Mouse (Mus musculus): Measurements from ENCODE around the gene Atxn1.

Gene Atxn1

DNA sequence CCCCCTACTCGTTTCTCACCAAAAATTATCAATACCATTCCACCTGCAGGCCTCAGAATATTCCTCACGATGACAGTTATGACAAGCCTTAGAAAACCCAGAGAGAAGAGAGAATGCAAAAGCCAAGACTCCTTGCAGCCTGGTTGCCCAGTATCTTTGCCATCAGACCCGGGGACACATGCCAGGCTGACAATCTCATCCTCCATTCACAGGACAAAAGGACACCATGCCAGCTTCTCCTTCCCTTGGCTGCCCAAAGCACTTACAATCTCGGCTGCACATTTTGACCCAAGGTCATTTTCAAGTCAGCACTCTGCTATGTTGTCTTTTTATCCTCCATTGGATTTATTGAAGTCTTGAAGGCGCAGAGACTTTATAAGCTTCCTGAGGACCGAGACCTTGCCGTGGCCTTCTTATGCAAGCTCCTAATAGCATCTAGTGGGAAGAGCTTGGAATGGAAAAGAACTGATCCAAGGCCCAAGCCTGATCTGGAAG is 263.5 kb downstream of the Atxn1 start:
- DNase-seq, result no peak

DNA sequence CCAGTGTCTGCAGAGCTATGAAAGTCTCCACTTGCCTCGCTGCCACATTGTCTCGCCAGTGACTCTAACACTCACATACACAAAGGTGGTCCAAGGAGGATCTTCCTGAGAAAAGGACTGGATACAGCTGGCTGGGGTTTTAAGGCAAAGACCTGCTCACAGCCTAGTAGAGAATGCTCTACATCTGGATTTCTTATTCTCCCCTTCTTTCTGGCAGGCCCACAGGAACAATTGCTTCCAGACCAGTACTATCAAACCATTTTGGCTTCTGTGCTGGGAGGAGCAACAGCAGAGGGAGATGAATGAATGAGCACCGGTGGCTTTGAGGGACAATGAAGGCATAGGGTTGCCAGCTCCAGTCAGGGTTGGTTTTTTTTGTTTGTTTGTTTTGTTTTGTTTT is 265.8 kb downstream of the Atxn1 start:
- no peak for DNase-seq

DNA sequence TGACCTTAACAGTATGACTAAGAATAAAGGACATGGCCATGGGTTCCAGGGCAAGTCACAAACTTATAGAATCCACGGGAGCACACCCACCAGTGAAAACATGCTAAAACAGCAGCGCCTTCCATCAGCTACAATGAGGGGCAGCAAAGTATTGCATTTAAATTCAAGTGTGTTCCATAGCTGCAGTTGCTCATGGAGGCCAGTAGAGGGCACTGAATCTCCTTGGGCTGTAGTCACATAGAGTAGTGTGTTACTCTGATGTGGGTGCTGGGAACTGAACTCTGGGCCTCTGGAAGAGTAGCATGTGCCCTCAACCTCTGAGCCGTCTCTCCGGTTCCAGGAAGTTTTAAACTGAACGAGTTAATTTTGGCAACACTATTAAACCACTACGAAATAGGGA is 268.8 kb downstream of the Atxn1 start:
- no peak for DNase-seq

DNA sequence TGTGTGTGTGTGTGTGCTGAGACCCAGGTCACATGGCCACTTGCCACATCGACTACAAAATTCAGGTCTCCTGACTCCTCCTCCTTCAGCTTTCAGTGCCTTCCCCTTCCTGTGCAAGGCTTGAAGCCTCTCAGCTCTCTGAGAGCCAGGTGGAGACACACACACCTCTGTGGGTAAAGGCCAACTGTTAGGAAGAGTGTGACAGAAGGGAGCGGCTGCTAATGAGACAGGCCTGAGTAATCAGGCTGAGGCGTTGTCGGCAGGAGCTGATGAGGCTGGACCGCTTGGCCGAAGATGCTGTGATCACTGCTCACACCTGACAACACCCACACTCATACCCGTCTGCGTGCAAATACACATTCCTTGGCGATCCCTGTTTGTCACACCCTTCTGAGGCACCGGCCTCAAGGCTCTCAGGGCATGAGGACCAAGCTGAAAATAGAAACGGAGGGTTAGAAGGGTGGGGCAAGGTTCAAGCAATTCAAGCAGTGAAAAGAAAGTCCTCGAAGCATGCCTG is 269.8 kb downstream of the Atxn1 start:
- no peak for DNase-seq

DNA sequence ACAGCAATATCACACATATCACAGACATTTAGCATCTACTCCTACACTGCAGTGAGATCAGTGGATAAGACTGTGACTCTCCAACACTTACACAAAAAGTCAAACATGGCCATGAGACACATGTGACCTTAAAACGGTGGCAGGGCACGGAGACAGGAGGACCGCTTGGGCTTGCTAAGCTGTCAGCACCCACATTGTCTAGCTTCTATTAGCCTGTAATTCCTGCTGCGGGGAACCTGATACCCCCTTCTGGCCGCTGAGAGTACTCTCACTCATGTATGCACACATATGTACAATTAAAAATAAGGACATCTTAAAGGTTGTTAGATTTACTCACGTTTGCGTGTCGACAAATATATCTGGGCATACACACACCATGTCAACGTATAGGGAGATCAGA is 270.9 kb downstream of the Atxn1 start:
- peak; percentile 12 for DNase-seq

DNA sequence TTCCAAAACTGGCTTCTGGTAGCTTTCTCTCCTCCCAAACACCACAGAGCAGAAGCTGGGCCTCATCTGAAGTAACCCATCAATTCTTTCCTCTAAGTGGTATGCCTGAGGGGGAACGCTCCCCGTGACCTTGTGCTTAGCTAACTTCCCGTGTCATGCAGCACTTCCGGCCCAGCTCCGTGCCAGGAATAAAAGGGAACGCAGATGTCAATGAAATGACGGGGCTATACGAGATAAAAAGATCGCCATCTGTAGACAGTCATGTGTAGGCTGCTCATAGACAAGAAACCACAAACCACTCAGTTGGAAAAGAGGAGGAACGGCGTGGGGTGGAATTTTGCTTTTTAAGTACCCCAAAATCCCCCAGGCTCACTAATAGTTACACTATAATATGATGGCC is 271.3 kb downstream of the Atxn1 start:
- DNase-seq, result peak; percentile 17

- DNase-seq, result no peak
Measured at GRCm38 (mm10) chr13:45693126-45693525, 271.7 kb downstream of the Atxn1 start.

DNA sequence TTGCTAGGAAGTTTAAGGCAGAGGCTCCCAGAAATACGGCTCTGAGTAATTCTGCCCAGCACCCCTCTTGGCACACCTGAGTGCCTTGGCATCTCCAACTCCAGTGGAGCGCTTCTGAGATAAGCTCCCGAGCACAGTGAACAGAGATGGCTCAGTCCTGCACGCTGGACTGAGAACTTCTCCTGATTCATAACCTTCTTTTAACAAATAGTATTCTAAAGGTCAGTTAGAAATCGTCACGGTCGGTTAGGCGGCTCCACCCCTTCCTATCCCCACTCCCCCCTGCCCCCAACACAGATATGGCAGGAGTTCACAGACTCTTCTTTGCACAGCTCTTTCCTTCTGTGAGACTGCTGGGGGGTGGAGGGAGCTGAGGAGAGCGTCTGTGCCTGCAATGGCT is 272.4 kb downstream of the Atxn1 start:
- no peak for DNase-seq

GRCm38 (mm10) chr13:45690426-45690825 is 274.4 kb downstream of the Atxn1 start:
- DNase-seq, result no peak

DNA sequence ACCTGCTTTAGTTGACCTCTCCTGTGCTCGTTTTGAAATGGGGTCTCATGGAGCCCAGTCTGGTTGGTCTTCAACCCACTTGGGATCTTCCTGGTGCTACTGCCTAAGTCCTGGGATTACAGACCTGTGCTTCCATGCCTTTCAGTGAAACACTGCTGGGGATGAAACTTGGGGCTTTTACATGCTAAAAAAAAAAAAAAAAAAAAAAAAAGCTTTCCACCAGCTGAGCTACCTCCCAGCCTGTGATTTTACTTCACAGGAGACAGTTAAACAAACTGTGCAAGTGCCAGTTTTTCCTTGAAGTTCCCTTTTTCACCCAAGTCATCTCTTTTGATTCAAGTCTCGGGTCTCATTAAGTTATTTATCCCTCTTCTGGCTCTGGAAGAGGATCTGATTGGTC is 275.9 kb downstream of the Atxn1 start:
- no peak for DNase-seq

GRCm38 (mm10) chr13:45687581-45687980 is 277.2 kb downstream of the Atxn1 start:
- no peak for DNase-seq

GRCm38 (mm10) chr13:45686309-45686582 is 278.6 kb downstream of the Atxn1 start:
- no peak for DNase-seq

DNA sequence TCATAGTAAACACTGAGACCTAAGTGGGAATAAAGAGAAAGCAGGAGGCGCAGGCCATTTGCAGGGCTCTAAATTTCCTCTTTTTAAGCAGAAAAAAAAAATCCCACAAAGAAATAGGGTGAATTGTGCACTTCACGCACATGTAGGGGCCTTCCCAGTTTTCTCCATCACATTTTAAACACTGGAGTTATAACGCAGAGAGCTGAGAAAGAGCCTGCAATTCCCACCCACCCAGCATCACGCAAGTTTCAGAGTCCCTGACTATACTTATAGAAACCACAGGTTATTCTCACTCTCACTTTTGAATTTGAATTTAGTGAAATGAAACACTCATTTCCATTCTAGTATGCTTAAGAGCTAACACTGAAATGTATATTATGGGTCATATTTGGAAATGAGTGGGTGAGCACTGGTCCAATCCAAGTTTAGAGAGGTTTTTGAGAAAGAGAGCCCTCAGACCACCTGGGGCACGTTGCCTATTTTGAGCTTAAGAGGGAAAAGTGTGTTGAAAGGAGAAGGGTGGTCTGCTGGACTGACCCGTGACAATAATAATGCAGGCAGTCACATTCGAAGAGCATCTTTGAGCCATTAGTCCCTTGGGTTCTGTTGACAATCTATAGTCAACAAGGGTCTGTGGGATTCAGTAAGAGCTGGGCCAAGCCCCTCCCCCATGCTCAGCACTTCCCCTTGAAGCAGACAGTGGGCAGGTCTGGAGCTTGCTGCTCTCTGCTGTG is 279.1 kb downstream of the Atxn1 start:
- no peak for DNase-seq

DNA sequence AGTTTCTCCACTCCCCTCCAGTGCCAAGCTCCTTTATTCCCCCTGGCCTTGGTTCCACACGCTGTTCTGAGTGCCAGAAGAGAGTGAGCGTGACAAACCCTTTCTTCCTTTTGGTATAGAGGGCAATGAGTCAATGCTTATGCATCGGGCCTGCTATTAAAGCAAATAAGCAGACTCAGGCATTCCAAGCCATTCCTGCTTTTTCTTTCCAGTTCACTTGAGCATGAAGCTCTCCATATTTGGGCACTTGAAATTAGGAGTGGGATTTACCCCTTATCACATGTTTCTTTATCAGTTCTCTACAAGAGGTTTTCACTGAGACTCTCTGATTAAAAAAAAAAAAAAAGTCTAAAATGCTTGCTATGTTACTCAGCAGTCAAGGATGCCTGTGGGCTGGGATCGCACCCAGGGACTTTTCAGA is 279.9 kb downstream of the Atxn1 start:
- no peak for DNase-seq

GRCm38 (mm10) chr13:45683991-45684390 is 280.8 kb downstream of the Atxn1 start:
- DNase-seq, result no peak

DNA sequence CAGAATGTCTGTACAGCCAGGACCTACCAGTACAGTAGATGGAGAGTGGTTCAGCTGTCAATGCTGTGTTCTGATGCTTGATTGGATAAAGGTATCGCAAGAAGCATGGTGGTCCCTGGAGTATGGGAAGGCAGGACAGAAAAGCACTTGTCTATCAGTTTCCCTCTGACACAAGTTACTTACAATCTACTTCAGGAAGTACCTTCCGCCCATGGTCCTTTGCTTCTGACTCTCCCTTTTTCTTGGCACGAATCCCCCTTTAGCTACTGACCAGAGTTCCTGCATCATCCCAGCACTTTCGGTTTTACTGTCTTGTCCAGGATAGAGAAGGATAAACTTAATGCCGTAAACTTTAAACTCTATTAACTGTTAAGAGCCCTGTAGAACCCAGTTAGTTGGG is 283.6 kb downstream of the Atxn1 start:
- DNase-seq, result no peak

DNA sequence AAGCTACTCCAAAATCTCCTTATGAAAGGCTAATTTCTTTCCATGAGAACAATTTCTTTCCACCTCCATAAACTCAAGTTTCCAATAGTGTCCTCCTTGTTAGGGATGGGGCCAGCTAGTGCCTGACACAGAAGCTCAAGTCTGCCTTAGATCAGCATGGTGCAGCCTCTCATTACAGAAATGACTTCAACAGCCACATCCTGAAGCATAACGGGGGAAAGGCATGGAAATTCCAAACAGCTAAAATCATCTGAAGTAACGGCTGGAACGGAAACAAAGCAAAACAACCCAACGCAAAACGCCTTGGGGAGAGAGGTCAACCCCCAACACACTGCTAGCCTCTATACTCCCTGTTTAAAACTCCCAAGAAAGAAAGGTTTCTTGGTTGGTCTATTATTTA is 284.2 kb downstream of the Atxn1 start:
- no peak for DNase-seq

DNA sequence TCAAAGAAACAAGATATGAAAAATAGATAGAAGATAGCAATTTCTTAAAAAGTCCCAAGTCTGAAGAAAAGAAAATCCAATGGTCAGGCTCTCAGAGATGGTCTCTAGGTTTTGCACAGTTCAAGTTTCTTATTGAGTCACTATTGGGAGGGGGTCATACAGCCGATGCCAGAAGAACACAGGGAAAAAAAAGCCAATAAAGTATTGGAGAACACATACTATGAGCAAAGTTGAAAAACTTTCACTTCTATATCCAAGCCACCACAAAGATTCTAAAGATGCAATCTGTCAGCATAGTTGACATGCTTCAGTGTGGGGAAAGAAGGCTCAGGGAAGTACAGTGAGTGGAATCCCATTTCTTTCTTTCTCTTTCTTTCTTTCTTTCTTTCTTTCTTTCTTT is 285.7 kb downstream of the Atxn1 start:
- DNase-seq, result no peak

- DNase-seq, result no peak
Measured at GRCm38 (mm10) chr13:45672628-45673027, 292.2 kb downstream of the Atxn1 start.

DNA sequence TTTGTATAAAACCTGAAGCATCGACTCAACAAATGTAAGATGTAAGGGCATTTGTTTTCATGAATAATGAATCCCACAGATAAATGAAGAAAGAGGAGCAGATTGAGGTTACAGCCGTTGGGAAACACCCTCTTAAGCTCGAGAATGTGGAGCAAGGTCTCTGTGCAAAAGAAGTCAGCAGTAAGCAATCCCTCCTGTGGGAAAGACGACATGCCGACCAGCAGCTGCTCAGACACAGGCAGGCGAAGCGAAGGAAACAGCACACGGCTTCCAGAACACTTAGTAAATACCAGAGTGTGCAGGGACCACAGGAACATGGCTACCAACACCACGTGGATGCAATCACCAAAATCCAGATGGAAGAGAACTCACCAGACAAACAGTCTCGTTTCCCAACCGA is 294.8 kb downstream of the Atxn1 start:
- DNase-seq, result no peak

DNA sequence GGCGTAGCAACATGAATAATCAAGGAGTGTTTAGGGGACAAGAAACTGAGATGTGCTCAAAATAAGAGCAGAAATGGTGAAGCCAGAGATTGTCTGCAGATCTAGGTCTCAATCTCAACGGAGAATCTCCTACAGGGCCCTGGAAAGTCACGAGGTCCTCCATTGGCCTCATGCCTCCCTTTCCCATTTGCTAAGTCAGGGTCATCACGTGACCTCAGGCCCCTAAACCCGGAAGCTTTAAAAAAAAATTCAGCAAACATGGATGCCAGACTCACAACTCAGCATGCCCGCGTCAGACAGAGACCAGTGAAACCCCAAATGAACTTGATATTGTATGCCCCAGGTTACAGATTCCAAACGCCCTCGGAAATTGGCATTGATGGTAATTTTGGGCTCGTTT is 302.0 kb downstream of the Atxn1 start:
- DNase-seq, result no peak

- no peak for DNase-seq
Measured at GRCm38 (mm10) chr13:45662216-45662615, 302.6 kb downstream of the Atxn1 start.

GRCm38 (mm10) chr13:45661283-45662185 is 303.3 kb downstream of the Atxn1 start:
- DNase-seq, result no peak

DNA sequence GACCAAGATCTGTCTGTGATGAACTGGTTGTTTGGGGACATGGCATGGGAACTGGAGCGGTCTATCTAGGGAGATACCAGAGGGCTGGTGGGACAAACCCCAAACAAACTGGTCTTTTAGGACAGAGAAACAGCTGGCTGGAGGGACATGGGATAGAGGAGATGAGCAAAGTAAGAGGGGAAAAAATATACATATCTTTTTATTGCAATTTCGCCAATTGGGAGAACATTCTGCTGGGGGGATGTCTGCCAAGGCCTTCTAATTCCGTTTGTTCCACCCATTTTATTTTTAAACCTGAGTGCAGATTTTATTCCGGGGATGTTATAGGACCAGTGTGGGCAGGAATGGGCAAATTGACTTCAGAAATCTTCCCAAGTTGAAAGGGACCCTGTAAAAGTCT is 305.0 kb downstream of the Atxn1 start:
- no peak for DNase-seq
